Mouse (Mus musculus) frontal cortex, postnatal 36 days (tissue): Measurements from ENCODE around the gene Olfr957.

Source experiments
- DNase-seq, 2 experiments: peaks; one replicate each; pipeline ENCODE4 v3.0.0; 2022; ENCODE audit warnings: low spot score in 2 of 2

Gene Olfr957

GRCm38 (mm10) chr9:39515531-39515930, at the start of gene Olfr957:
Gene Olfr957, minus strand, starts transcription at chr9:39515809.
- DNase-seq, result no peak

GRCm38 (mm10) chr9:39558349-39558647, 42.7 kb upstream of the Olfr957 start:
- DNase-seq, result no peak

DNA sequence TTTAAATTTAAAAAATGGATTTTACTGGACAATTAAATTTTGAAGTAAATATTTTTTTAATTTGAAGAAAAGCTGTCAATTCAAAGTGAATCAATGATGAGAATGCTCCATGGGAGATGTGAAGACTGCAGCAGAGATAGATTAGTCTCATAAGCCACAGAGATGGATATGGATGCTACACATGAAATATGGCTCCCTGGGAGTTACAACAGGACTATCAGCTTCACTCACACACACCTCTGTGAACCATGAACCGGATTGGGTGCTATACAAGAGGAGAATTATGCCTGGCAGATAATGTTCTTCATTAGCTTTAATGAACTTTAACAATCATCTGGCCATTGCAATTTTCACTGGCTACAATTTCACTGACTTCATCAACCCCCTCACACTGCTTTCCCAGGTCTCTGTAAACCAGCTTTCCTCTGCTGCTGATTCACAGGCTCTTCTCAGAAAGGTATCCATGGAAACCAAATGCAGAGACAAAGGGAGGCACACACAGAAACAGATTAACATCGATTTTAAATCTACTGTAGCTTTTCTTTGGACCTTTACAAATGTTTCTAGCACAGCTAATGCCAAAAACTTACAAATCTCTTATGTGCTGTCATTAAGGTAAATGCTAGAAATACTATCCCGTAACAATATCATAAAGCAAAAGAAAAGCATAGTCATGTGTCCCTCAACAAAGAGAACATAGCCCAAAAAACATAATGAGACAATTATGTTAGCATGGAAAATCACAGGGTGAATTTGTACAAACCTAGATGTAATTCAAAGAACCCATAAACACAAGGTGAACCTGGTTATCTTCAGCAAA, 42.1 kb upstream of the Olfr957 start:
- DNase-seq, result peak; percentile 8 to 22

DNA sequence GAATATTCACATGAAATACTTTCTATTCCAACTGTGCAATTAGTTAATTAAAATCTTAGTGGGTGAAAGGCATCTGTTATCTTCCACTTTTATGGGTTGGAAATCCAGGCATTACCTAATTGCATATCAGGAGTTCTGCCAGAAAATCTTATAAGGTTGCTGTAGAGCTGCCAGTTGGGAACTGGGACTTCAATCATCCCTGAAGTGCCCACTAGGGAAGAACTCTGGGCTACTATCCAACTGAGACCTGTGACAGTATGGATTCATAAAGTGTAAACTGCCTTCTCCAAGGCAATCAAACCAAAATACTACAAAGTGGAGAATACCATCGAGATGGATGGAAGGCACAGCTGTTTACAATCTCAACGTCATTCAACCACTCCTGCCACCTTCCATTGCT, 38.3 kb upstream of the Olfr957 start, which contains the start of gene Olfr958:
Gene Olfr958, minus strand, starts transcription at position 109 of the 400 bp plus-strand sequence.
- no peak for DNase-seq

DNA sequence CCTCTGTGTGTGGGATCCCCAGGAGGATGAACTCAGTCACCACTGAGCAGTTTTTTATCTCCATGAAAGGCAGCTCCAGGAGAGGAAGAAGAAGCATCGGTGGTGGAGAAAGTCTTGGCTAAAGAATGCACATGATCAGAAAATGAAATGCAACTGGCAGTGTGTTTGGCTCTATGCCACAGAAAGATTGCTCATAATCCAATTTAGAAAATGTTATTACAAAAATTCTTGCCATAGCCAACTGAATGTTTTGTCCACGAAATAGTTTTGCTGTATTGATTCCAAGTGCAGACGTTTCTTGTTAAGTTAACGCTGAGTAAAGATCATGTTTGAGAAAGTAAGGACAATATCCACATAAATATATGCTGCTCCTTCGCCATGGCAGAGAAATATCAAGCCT, 35.2 kb upstream of the Olfr957 start:
- peak in 1 of 2 experiments; percentile 3 for DNase-seq

GRCm38 (mm10) chr9:39523616-39524285, 8.1 kb upstream of the Olfr957 start:
- no peak for DNase-seq

DNA sequence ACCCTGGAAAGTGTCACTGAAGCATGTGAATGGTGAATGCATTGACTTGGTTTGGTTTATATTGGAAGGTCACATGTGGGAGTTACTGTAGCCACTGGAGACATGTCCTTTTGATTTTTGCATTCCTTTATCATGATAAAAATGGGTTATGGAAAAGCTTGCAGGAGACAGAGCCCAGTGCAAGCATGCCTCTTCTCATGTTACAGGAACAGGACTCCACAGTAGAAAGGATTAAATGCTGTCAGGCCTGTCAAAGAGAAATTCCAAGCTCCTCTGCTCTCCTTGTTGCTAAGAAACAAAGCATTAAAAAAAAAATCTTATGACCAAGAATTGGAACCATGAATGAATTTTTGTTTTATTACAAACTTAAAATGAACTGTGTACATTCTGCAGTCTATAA, 3.0 kb upstream of the Olfr957 start:
- DNase-seq, result no peak

DNA sequence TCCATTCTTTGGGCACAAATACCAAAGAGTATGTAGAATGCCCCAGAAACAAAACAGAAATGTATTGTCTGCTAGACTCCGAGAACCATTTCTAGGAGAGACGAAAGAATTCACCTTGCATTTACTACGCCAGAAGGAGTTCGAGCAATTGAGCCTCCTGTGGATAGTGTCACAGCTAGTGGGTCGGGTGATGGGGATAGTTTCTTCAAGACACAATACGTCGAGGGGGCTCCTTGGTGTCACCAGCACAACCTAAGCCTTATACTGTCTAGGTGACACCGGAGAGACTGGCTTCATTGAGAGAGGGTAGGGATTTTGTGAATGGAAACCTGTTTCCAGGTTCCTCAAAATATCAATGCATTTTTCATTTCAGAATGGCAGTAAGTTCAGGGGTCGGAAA, 6.2 kb downstream of the Olfr957 start:
- no peak for DNase-seq

DNA sequence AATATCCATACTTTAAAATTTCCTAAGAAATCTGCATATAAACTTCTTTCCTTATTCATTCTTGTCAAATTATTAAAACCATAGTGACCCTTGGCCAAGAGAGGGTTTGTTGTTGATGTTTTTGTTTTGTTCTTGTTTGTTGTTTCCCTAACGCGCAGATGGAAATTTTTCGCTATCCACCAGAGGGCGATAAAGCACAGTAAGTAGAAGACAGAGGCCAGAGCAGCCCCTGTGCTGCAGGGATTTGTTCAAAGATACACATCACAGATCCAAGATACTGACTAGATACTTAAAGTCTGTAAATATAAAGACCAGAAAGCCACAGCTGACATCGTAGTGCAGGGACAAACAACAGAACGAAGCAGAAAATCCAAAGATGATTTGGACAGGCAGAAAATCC, 6.6 kb downstream of the Olfr957 start:
- peak; percentile 36 to 70 for DNase-seq

- DNase-seq, result no peak
Measured at GRCm38 (mm10) chr9:39493895-39494294, 21.7 kb downstream of the Olfr957 start, which contains the start of gene Olfr44. Gene Olfr44, minus strand, starts transcription at chr9:39493995.

DNA sequence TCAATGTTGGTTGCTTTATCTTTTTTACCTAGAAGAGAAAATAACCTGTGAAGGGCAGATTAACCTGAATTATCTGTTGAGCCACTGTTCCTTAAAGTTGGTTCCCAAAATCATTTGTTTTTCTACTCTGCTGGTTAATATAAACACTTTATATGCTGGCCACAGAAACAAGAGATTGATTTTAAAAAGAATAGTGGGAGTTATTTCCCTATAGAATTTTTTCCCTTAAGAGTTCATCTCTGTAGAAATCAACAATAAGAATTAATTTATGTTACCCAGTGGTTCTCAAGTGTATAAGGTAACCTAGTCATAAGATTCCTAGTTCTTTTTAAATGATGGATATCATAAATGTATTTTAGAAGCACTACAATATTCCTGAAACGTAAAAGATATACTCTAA, 43.8 kb downstream of the Olfr957 start, which contains the start of gene Olfr955:
Gene Olfr955, minus strand, starts transcription at position 101 of the 400 bp plus-strand sequence.
- no peak for DNase-seq
